Mouse (Mus musculus) heart, embryonic 14.5 days (tissue): ENCODE data around the gene Tor3a. TPM values are rescaled to one million over a fixed set of nuclear protein-coding genes. Genes with fewer than 3 reads are reported as not detected.
A peak's percentile ranks its signal among the peaks of the same experiment; 100 is the strongest.
"Not testable (repeated sequence)": the region's sequence is repeated elsewhere in the genome, so short reads cannot be mapped to it uniquely, and the experiment has no call there.

Experiments used
- ATAC-seq: fragments of 200-750 bp; cut with Nextera tagmentation; 2 replicates; pipeline ENCODE4 v1.8.0; 2017; ENCODE audit warnings: low read depth, moderate TSS enrichment; ENCODE audit not compliant: insufficient number of reproducible peaks, insufficient read depth, low FRiP score
- H3K27ac ChIP-seq, 2 experiments: fragments of 200-500 bp in 1 of 2; fragments of 300-500 bp in 1 of 2; sonication (generic) in 1 of 2; replicated peaks in 1 of 2; 2 replicates each; pipeline ENCODE4 v1.5.1; 2012 to 2014; ENCODE audit warnings: low read depth in 2 of 2, low read length in 2 of 2, control low read depth in 1 of 2, mild to moderate bottlenecking in 1 of 2, mixed read lengths in 1 of 2; ENCODE audit not compliant: control insufficient read depth in 1 of 2, insufficient read depth in 1 of 2
- H3K27me3 ChIP-seq: fragments of 300-500 bp; sonication (generic); 2 replicates; pipeline ENCODE4 v1.6.1; 2014; ENCODE audit warnings: mild to moderate bottlenecking, low read length, control low read depth; ENCODE audit not compliant: control insufficient read depth, insufficient read depth
- H3K36me3 ChIP-seq: fragments of 300-500 bp; sonication (generic); 2 replicates; pipeline ENCODE4 v1.6.1; 2014; ENCODE audit warnings: mild to moderate bottlenecking, control low read depth, low read length, mixed read lengths; ENCODE audit not compliant: control insufficient read depth, insufficient read depth
- H3K4me1 ChIP-seq, 2 experiments: fragments of 200-500 bp in 1 of 2; fragments of 300-500 bp in 1 of 2; sonication (generic) in 1 of 2; 2 replicates each; pipeline ENCODE4 v1.6.1; 2012 to 2014; ENCODE audit warnings: low read length in 2 of 2, control low read depth in 1 of 2, mixed read lengths in 1 of 2; ENCODE audit not compliant: control insufficient read depth in 2 of 2, insufficient read depth in 2 of 2
- H3K4me2 ChIP-seq: fragments of 300-500 bp; sonication (generic); 2 replicates; pipeline ENCODE4 v1.6.1; 2014; ENCODE audit warnings: mild to moderate bottlenecking, low read length
- H3K4me3 ChIP-seq, 2 experiments: fragments of 200-500 bp in 1 of 2; fragments of 300-500 bp in 1 of 2; sonication (generic) in 1 of 2; 2 replicates each; pipeline ENCODE4 v1.5.1; 2012 to 2014; ENCODE audit warnings: low read length in 2 of 2, mild to moderate bottlenecking in 2 of 2, control low read depth in 1 of 2, low read depth in 1 of 2, moderate library complexity in 1 of 2; ENCODE audit not compliant: control insufficient read depth in 1 of 2, insufficient read depth in 1 of 2
- H3K9ac ChIP-seq: fragments of 300-500 bp; sonication (generic); 2 replicates; pipeline ENCODE4 v1.6.1; 2014; ENCODE audit warnings: mild to moderate bottlenecking, low read length
- H3K9me3 ChIP-seq: fragments of 300-500 bp; sonication (generic); 2 replicates; pipeline ENCODE4 v1.6.1; 2016; ENCODE audit warnings: low read length, control low read depth; ENCODE audit not compliant: control insufficient read depth
- WGBS: fragments of 180-500 bp; shearing (Covaris S2); extraction: QIAGEN DNeasy Blood & Tissue Kit; methylation state at CpG from one replicate; pipeline ENCODE4 v1.1.7; 2014; 5-methylcytosine and 5-hydroxymethylcytosine counted together
- polyA plus RNA-seq: library from polyadenylated mRNA; unstranded; fragments of >200 nt; fragmentation: Nextera tagmentation; extraction: Ambion mirVana; gene quantifications from 2 replicates; pipeline ENCODE4 v1.2.1, GENCODE M21; 2014

Gene Tor3a
- polyA plus RNA-seq, 1 experiment from 2014 or later: 8.4 TPM

GRCm38 (mm10) chr1:156669208-156669983, 4.8 kb downstream of the Tor3a start:
- Histone ChIP-seq H3K27me3 (no peaks in the 10 kb centered on the region), H3K9ac (no peak overlapping the region), H3K36me3 (no peaks in the 10 kb centered on the region), H3K4me2 (no peak overlapping the region), H3K4me1 (peaks cover 18 to 25% of the 10 kb centered on the region in 2 experiments; a peak in 3 of 4 replicates), H3K9me3 (no peaks in the 10 kb centered on the region), H3K27ac (no peak overlapping the region), H3K4me3 (no peak overlapping the region)
- WGBS: 44% methylated on average over 11 of the region's 11 CpGs
- no peak for ATAC-seq

- Histone ChIP-seq H3K27me3 (no peaks in the 10 kb centered on the region), H3K9ac (no peak overlapping the region), H3K4me1 (peaks cover 18 to 25% of the 10 kb centered on the region in 2 experiments; a peak in 3 of 4 replicates), H3K9me3 (no peaks in the 10 kb centered on the region), H3K36me3 (no peaks in the 10 kb centered on the region), H3K27ac (no peak overlapping the region), H3K4me3 (no peak overlapping the region), H3K4me2 (no peak overlapping the region)
- ATAC-seq: no peak
- WGBS: 30% methylated on average over 5 of the region's 5 CpGs
Measured at GRCm38 (mm10) chr1:156668602-156669001, 5.6 kb downstream of the Tor3a start.

- H3K4me3 ChIP-seq: no peak overlapping the region
- WGBS: 63% methylated on average over 23 of the region's 23 CpGs
- peak; percentile 72 for ATAC-seq
Measured at GRCm38 (mm10) chr1:156667141-156667926, 6.8 kb downstream of the Tor3a start.

GRCm38 (mm10) chr1:156665777-156666176, 8.4 kb downstream of the Tor3a start:
- 91% methylated on average over 8 of the region's 8 CpGs for WGBS
- Histone ChIP-seq H3K9me3 (no peaks in the 10 kb centered on the region), H3K4me2 (no peak overlapping the region), H3K27ac (no peak overlapping the region), H3K4me1 (peaks cover 14 to 21% of the 10 kb centered on the region in 2 experiments; a peak in 3 of 4 replicates), H3K4me3 (no peak overlapping the region), H3K9ac (no peak overlapping the region), H3K36me3 (no peaks in the 10 kb centered on the region), H3K27me3 (no peaks in the 10 kb centered on the region)
- no peak for ATAC-seq

More at GRCm38 (mm10) chr1:156667141-156667926, 6.8 kb downstream of the Tor3a start:
- Histone ChIP-seq H3K27ac (peak overlapping the region; percentile 32 to 67; a peak in 3 of 4 replicates), H3K9me3 (no peaks in the 10 kb centered on the region), H3K4me1 (peaks cover 14 to 21% of the 10 kb centered on the region in 2 experiments; a peak in 3 of 4 replicates), H3K9ac (no peak overlapping the region), H3K27me3 (no peaks in the 10 kb centered on the region), H3K36me3 (no peaks in the 10 kb centered on the region), H3K4me2 (peak overlapping the region; percentile 24)

- ATAC-seq: not testable (repeated sequence)
Measured at GRCm38 (mm10) chr1:156660660-156661236, 13.4 kb downstream of the Tor3a start.

GRCm38 (mm10) chr1:156659906-156660659, 14.1 kb downstream of the Tor3a start:
- Histone ChIP-seq H3K4me1 (no peaks in the 10 kb centered on the region), H3K4me3 (no peak overlapping the region), H3K9me3 (no peaks in the 10 kb centered on the region), H3K27me3 (no peaks in the 10 kb centered on the region), H3K27ac (no peak overlapping the region), H3K4me2 (no peak overlapping the region), H3K36me3 (peaks cover 12% of the 10 kb centered on the region), H3K9ac (no peak overlapping the region)
- 79% methylated on average over 13 of the region's 13 CpGs for WGBS
- ATAC-seq: no peak

More at GRCm38 (mm10) chr1:156660660-156661236, 13.4 kb downstream of the Tor3a start:
- H3K27ac ChIP-seq, H3K4me1 ChIP-seq, H3K9me3 ChIP-seq, H3K9ac ChIP-seq, H3K4me3 ChIP-seq, H3K27me3 ChIP-seq, H3K4me2 ChIP-seq, H3K36me3 ChIP-seq: not testable (repeated sequence)
- WGBS: 69% methylated on average over 19 of the region's 21 CpGs

GRCm38 (mm10) chr1:156658676-156659075, 15.5 kb downstream of the Tor3a start:
- no peak overlapping the region for H3K27ac ChIP-seq
- ATAC-seq: no peak
- peaks cover 22% of the 10 kb centered on the region for H3K36me3 ChIP-seq
- H3K4me2 ChIP-seq: no peak overlapping the region
- H3K9me3 ChIP-seq: no peaks in the 10 kb centered on the region
- no peak overlapping the region for H3K9ac ChIP-seq
- H3K4me3 ChIP-seq: no peak overlapping the region
- no peaks in the 10 kb centered on the region for H3K27me3 ChIP-seq
- H3K4me1 ChIP-seq: no peaks in the 10 kb centered on the region; a peak in 1 of 4 replicates
- WGBS: 71% methylated on average over 5 of the region's 5 CpGs
